Mouse (Mus musculus): Measurements from ENCODE around the gene Esrp2. TPM values are rescaled to one million over a fixed set of nuclear protein-coding genes. Genes with fewer than 3 reads are reported as not detected.

The Esrp2 gene
- polyA plus RNA-seq, 1 experiment from 2014 or later: 4.1 TPM

GRCm38 (mm10) chr8:106157419-106157818, 20.6 kb upstream of the Esrp2 start:
- Histone ChIP-seq H3K27ac (replicated peaks; ENCODE audit: low read depth, low read length) (no peak overlapping the region), H3K4me2 (ENCODE audit: low read depth, low read length) (no peak overlapping the region), H3K9ac (replicated peaks; ENCODE audit: low read length) (no peak overlapping the region), H3K9me3 (replicated peaks; ENCODE audit: control insufficient read depth, low read length) (no peaks in the 10 kb centered on the region), H3K27me3 (ENCODE audit: control insufficient read depth, insufficient read depth, low read length) (no peaks in the 10 kb centered on the region), H3K4me3 (ENCODE audit: low read depth, low read length) (no peak overlapping the region), H3K4me1 (ENCODE audit: control insufficient read depth, insufficient read depth, low read length) (no peaks in the 10 kb centered on the region), H3K36me3 (replicated peaks; ENCODE audit: control insufficient read depth, insufficient read depth, low read depth, low read length) (no peaks in the 10 kb centered on the region)
- WGBS: 97% methylated on average over 1 of the region's 1 CpGs
- DNase-seq (ENCODE audit: low spot score) (no peak), ATAC-seq (replicated peaks; ENCODE audit: insufficient number of reproducible peaks, low FRiP score, low TSS enrichment, low read depth) (no peak)

- WGBS: 76% methylated on average over 4 of the region's 4 CpGs
- no peak for ATAC-seq (replicated peaks; ENCODE audit: insufficient number of reproducible peaks, low FRiP score, low TSS enrichment, low read depth)
- no peak overlapping the region for H3K4me2 ChIP-seq (ENCODE audit: low read depth, low read length)
These were observed 16.1 kb upstream of the Esrp2 start for GRCm38 (mm10) chr8:106152876-106153275.

GRCm38 (mm10) chr8:106151041-106151440, 14.3 kb upstream of the Esrp2 start:
- Histone ChIP-seq H3K4me1 (ENCODE audit: control insufficient read depth, insufficient read depth, low read length) (no peaks in the 10 kb centered on the region), H3K4me3 (ENCODE audit: low read depth, low read length) (peak overlapping the region; percentile 64), H3K4me2 (ENCODE audit: low read depth, low read length) (peak overlapping the region; percentile 67; the same call in 1 of the 2 replicates), H3K27ac (replicated peaks; ENCODE audit: low read depth, low read length) (no peak overlapping the region), H3K36me3 (replicated peaks; ENCODE audit: control insufficient read depth, insufficient read depth, low read depth, low read length) (no peaks in the 10 kb centered on the region), H3K9ac (replicated peaks; ENCODE audit: low read length) (no peak overlapping the region), H3K9me3 (replicated peaks; ENCODE audit: control insufficient read depth, low read length) (no peaks in the 10 kb centered on the region), H3K27me3 (ENCODE audit: control insufficient read depth, insufficient read depth, low read length) (no peaks in the 10 kb centered on the region)
- ATAC-seq (replicated peaks; ENCODE audit: insufficient number of reproducible peaks, low FRiP score, low TSS enrichment, low read depth): no peak
- no peak for DNase-seq (ENCODE audit: low spot score)
- WGBS: 79% methylated on average over 9 of the region's 9 CpGs

More at GRCm38 (mm10) chr8:106152876-106153275, 16.1 kb upstream of the Esrp2 start:
- DNase-seq (ENCODE audit: low spot score): no peak
- H3K36me3 ChIP-seq (replicated peaks; ENCODE audit: control insufficient read depth, insufficient read depth, low read depth, low read length): no peaks in the 10 kb centered on the region
- no peaks in the 10 kb centered on the region for H3K4me1 ChIP-seq (ENCODE audit: control insufficient read depth, insufficient read depth, low read length)
- no peak overlapping the region for H3K27ac ChIP-seq (replicated peaks; ENCODE audit: low read depth, low read length)
- no peaks in the 10 kb centered on the region for H3K27me3 ChIP-seq (ENCODE audit: control insufficient read depth, insufficient read depth, low read length)
- no peak overlapping the region for H3K9ac ChIP-seq (replicated peaks; ENCODE audit: low read length)
- no peaks in the 10 kb centered on the region for H3K9me3 ChIP-seq (replicated peaks; ENCODE audit: control insufficient read depth, low read length)
- H3K4me3 ChIP-seq (ENCODE audit: low read depth, low read length): no peak overlapping the region

GRCm38 (mm10) chr8:106150653-106151000, 13.9 kb upstream of the Esrp2 start:
- Histone ChIP-seq H3K27me3 (ENCODE audit: control insufficient read depth, insufficient read depth, low read length) (no peaks in the 10 kb centered on the region), H3K9me3 (replicated peaks; ENCODE audit: control insufficient read depth, low read length) (no peaks in the 10 kb centered on the region), H3K27ac (replicated peaks; ENCODE audit: low read depth, low read length) (no peak overlapping the region), H3K36me3 (replicated peaks; ENCODE audit: control insufficient read depth, insufficient read depth, low read depth, low read length) (no peaks in the 10 kb centered on the region), H3K4me3 (ENCODE audit: low read depth, low read length) (peak overlapping the region; percentile 64), H3K4me2 (ENCODE audit: low read depth, low read length) (peak overlapping the region; percentile 67), H3K4me1 (ENCODE audit: control insufficient read depth, insufficient read depth, low read length) (no peaks in the 10 kb centered on the region), H3K9ac (replicated peaks; ENCODE audit: low read length) (peak overlapping the region; percentile 69)
- ATAC-seq (replicated peaks; ENCODE audit: insufficient number of reproducible peaks, low FRiP score, low TSS enrichment, low read depth) (no peak), DNase-seq (ENCODE audit: low spot score) (no peak)
- WGBS: 18% methylated on average over 8 of the region's 8 CpGs

GRCm38 (mm10) chr8:106149801-106150652, 13.3 kb upstream of the Esrp2 start, which contains the start of gene Pla2g15:
Pla2g15 (plus strand) TSS chr8:106150399.
- Histone ChIP-seq H3K36me3 (replicated peaks; ENCODE audit: control insufficient read depth, insufficient read depth, low read depth, low read length) (no peaks in the 10 kb centered on the region), H3K4me3 (ENCODE audit: low read depth, low read length) (peak within 1 kb of the TSS; percentile 64), H3K27ac (replicated peaks; ENCODE audit: low read depth, low read length) (no peak within 1 kb of the TSS), H3K27me3 (ENCODE audit: control insufficient read depth, insufficient read depth, low read length) (no peaks in the 10 kb centered on the region), H3K4me2 (ENCODE audit: low read depth, low read length) (peak within 1 kb of the TSS; percentile 67), H3K9ac (replicated peaks; ENCODE audit: low read length) (peak within 1 kb of the TSS; percentile 69), H3K4me1 (ENCODE audit: control insufficient read depth, insufficient read depth, low read length) (no peaks in the 10 kb centered on the region), H3K9me3 (replicated peaks; ENCODE audit: control insufficient read depth, low read length) (no peaks in the 10 kb centered on the region)
- DNase-seq (ENCODE audit: low spot score) (peak; percentile 95), ATAC-seq (replicated peaks; ENCODE audit: insufficient number of reproducible peaks, low FRiP score, low TSS enrichment, low read depth) (peak; percentile 94)
- WGBS: 4% methylated on average over 38 of the region's 38 CpGs

- DNase-seq (ENCODE audit: low spot score): no peak
- H3K27me3 ChIP-seq (ENCODE audit: control insufficient read depth, insufficient read depth, low read length): no peaks in the 10 kb centered on the region
- no peak overlapping the region for H3K27ac ChIP-seq (replicated peaks; ENCODE audit: low read depth, low read length)
- H3K36me3 ChIP-seq (replicated peaks; ENCODE audit: control insufficient read depth, insufficient read depth, low read depth, low read length): no peaks in the 10 kb centered on the region
- no peak overlapping the region for H3K4me2 ChIP-seq (ENCODE audit: low read depth, low read length)
- no peak overlapping the region for H3K4me3 ChIP-seq (ENCODE audit: low read depth, low read length)
- WGBS: 93% methylated on average over 6 of the region's 6 CpGs
- H3K9me3 ChIP-seq (replicated peaks; ENCODE audit: control insufficient read depth, low read length): no peaks in the 10 kb centered on the region
- H3K9ac ChIP-seq (replicated peaks; ENCODE audit: low read length): no peak overlapping the region; the same call in 1 of the 2 replicates
- no peaks in the 10 kb centered on the region for H3K4me1 ChIP-seq (ENCODE audit: control insufficient read depth, insufficient read depth, low read length)
- no peak for ATAC-seq (replicated peaks; ENCODE audit: insufficient number of reproducible peaks, low FRiP score, low TSS enrichment, low read depth)
These were observed 12.3 kb upstream of the Esrp2 start for GRCm38 (mm10) chr8:106149025-106149424.

- DNase-seq (ENCODE audit: low spot score): no peak
- H3K27me3 ChIP-seq (ENCODE audit: control insufficient read depth, insufficient read depth, low read length): no peaks in the 10 kb centered on the region
- 82% methylated on average over 6 of the region's 6 CpGs for WGBS
These were observed 11.2 kb upstream of the Esrp2 start for GRCm38 (mm10) chr8:106147868-106148565.

GRCm38 (mm10) chr8:106146014-106146413, 9.2 kb upstream of the Esrp2 start:
- Histone ChIP-seq H3K36me3 (replicated peaks; ENCODE audit: control insufficient read depth, insufficient read depth, low read depth, low read length) (no peaks in the 10 kb centered on the region), H3K27ac (replicated peaks; ENCODE audit: low read depth, low read length) (no peak overlapping the region), H3K4me2 (ENCODE audit: low read depth, low read length) (no peak overlapping the region), H3K9me3 (replicated peaks; ENCODE audit: control insufficient read depth, low read length) (no peaks in the 10 kb centered on the region), H3K4me3 (ENCODE audit: low read depth, low read length) (no peak overlapping the region), H3K27me3 (ENCODE audit: control insufficient read depth, insufficient read depth, low read length) (no peaks in the 10 kb centered on the region), H3K4me1 (ENCODE audit: control insufficient read depth, insufficient read depth, low read length) (no peaks in the 10 kb centered on the region), H3K9ac (replicated peaks; ENCODE audit: low read length) (no peak overlapping the region)
- 91% methylated on average over 4 of the region's 4 CpGs for WGBS
- DNase-seq (ENCODE audit: low spot score) (no peak), ATAC-seq (replicated peaks; ENCODE audit: insufficient number of reproducible peaks, low FRiP score, low TSS enrichment, low read depth) (no peak)

More at GRCm38 (mm10) chr8:106147868-106148565, 11.2 kb upstream of the Esrp2 start:
- no peaks in the 10 kb centered on the region for H3K9me3 ChIP-seq (replicated peaks; ENCODE audit: control insufficient read depth, low read length)
- no peaks in the 10 kb centered on the region for H3K36me3 ChIP-seq (replicated peaks; ENCODE audit: control insufficient read depth, insufficient read depth, low read depth, low read length)
- H3K4me3 ChIP-seq (ENCODE audit: low read depth, low read length): no peak overlapping the region
- no peaks in the 10 kb centered on the region for H3K4me1 ChIP-seq (ENCODE audit: control insufficient read depth, insufficient read depth, low read length)
- no peak for ATAC-seq (replicated peaks; ENCODE audit: insufficient number of reproducible peaks, low FRiP score, low TSS enrichment, low read depth)
- no peak overlapping the region for H3K4me2 ChIP-seq (ENCODE audit: low read depth, low read length)
- H3K9ac ChIP-seq (replicated peaks; ENCODE audit: low read length): no peak overlapping the region
- H3K27ac ChIP-seq (replicated peaks; ENCODE audit: low read depth, low read length): no peak overlapping the region

Data from embryonic facial prominence, embryonic 11.5 days (tissue).